Mouse (Mus musculus): Measurements from ENCODE around the gene Cep135.

Gene Cep135

DNA sequence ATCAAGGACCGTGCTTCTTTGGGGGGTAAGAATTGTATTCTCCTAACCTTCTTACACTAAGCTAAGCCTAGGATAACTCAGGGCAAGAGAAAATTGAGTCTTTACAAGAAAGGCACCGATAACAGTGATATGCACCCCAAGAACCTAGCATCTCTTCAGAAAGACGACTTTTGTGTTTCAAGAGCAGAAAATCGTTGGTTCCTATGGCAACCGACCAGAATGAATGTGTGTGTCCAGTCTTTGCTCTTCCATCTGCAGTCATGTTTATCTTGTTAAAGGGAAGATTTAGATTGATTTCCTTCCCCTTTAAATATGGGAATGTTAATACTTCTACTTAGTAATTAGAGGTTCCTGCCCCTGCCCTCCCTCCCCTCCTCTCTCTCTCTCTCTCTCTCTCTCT, 95.0 kb downstream of the Cep135 start:
- no peak for DNase-seq (ENCODE audit: low read depth, low spot score)

DNA sequence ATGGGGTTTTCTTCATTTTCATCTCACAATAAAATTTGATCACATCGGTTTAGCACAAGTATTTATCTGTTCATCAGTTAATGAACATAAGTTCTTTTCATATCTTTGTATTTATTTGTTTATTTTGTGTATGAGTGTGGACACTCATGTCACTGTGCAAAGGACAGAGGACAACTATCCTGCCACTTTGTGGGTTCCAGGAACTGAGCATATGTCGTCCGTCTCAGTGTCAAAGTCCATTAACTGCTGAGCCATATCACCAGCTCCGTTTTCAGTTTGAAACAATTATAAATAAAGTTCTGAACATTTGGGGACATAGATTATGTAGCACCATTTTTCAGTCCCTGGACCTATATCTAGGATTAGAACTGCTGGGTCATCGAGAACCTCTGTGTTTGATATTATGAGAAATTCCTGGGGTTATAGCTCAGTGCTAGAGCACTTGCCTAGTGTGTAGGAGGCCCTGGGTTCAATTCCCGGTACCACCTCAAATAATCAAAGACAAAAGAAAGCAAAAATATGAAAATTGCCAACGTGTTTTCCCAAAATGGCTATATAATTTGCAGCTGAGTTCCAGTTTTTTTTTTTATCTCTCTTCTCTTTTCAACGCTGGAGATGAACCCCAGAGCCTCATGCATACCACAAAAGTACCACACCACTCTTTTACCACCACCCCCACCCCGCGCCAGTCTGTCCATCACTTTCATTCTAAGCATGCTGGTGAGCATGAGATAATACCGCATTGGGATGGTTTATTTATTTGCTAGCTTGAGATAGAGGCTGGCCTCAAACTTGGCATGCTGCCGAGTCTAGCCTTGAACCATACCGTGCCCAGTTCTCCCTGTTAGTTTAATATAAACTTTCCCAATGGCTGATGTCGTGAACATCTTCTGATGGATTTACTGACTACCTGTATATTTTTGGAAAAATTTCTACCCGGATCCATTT, 96.4 kb downstream of the Cep135 start:
- no peak for DNase-seq (ENCODE audit: low read depth, low spot score)

GRCm38 (mm10) chr5:76687961-76688600, 99.6 kb downstream of the Cep135 start:
- no peak for DNase-seq (ENCODE audit: low read depth, low spot score)

DNA sequence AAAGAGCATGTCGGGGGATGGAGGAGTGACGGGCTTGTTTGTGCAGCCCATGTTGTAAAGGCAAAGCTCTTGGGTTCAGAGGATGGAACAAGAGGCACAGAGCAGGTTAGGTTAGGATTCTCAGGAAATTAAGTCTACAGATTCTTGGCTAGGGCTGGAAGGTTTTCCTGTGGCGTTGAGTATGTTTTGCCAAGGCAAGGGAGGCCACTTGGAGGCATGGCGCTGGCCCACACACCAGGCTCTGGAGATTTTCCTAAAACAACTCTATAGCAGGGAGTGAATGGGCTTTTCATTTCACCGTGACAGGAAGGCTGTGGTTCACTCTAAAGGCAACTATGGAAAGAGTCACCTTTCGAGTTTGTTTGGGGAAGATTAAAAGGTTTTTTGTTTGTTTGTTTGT, 100.1 kb downstream of the Cep135 start:
- DNase-seq (ENCODE audit: low read depth, low spot score), result no peak

GRCm38 (mm10) chr5:76690177-76690593, 101.7 kb downstream of the Cep135 start:
- DNase-seq (ENCODE audit: low read depth, low spot score), result no peak

DNA sequence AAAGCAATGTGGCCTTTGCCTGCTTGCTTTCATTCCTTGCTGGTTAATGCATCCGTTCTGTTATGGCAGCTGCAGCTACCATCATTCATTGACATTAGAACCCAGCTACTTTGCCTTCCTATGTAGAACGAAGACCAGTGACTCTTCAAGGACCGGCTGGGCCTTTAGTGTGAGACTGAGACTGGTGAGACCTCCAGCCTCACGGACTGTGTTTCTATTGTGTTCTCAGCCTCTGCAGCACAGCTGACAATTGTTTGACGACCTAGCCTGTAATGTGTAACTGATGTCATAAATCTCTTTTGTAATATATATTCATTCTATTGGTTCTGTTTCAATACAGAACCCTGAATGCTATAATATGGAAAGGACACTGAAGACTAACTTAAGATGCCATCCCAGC, 102.8 kb downstream of the Cep135 start:
- DNase-seq (ENCODE audit: low read depth, low spot score), result no peak

- DNase-seq (ENCODE audit: low read depth, low spot score), result no peak
Observed at GRCm38 (mm10) chr5:76691706-76692424, 103.4 kb downstream of the Cep135 start.

Data from CD4-positive helper T cell, adult 2 months (primary cell).